Comparison of ENCODE assay signal across 8 mouse cellular contexts in genomic region chr1:185187135-185187785, GRCm38 (mm10). TPM values are rescaled to one million over a fixed set of nuclear protein-coding genes. Genes with fewer than 3 reads are reported as not detected.
DNase-seq lines count a peak whose midpoint lies in the region; ATAC-seq and TF ChIP-seq lines count a peak whose summit lies in the region.

No protein-coding gene starts in this region.

- ATAC-seq in liver, postnatal 0 days: no peak
- ATAC-seq in forebrain, embryonic 14.5 days: peak; percentile 68; the same call in 1 of the 2 replicates

- H3K4me3 ChIP-seq in liver, postnatal 0 days (ENCODE audit: low read depth, low read length): no peak overlapping the region
- no peak overlapping the region for H3K4me3 ChIP-seq in forebrain, embryonic 14.5 days (ENCODE audit: low read depth, low read length)

- TF ChIP-seq EP300 in liver, postnatal 0 days (IDR thresholded peaks at IDR 0.05; ENCODE audit: low read depth): no peak

- DNase-seq in cerebellum, postnatal 14 days: peak; percentile 58 to 60
- DNase-seq in cerebellum, adult 11 months: no peak
- no peak for DNase-seq in liver, postnatal 0 days
- no peak for DNase-seq in liver
- peak; percentile 70 for DNase-seq in forebrain, embryonic 14.5 days (ENCODE audit: low spot score)
- DNase-seq in lung, postnatal 25 days (ENCODE audit: low spot score): peak; percentile 24
- no peak for DNase-seq in spleen, adult 18-20 months
- DNase-seq in yolk sac, embryonic 10.5 days (ENCODE audit: low spot score): no peak

- H3K4me2 ChIP-seq in liver, postnatal 0 days (ENCODE audit: low read depth, low read length): no peak overlapping the region
- no peak overlapping the region for H3K4me2 ChIP-seq in forebrain, embryonic 14.5 days (ENCODE audit: low read length)

- no peaks in the 10 kb centered on the region for H3K9me3 ChIP-seq in liver, postnatal 0 days (ENCODE audit: low read length)
- H3K9me3 ChIP-seq in forebrain, embryonic 14.5 days (replicated peaks; ENCODE audit: control insufficient read depth, low read length): no peaks in the 10 kb centered on the region

- no peaks in the 10 kb centered on the region for H3K27me3 ChIP-seq in liver, postnatal 0 days (ENCODE audit: insufficient read depth, low read length)
- no peaks in the 10 kb centered on the region for H3K27me3 ChIP-seq in forebrain, embryonic 14.5 days (replicated peaks; ENCODE audit: control insufficient read depth, insufficient read depth, low read length)

- no peaks in the 10 kb centered on the region for H3K36me3 ChIP-seq in liver, postnatal 0 days (replicated peaks; ENCODE audit: insufficient read depth, low read length)
- H3K36me3 ChIP-seq in forebrain, embryonic 14.5 days (ENCODE audit: control insufficient read depth, insufficient read depth, low read length): no peaks in the 10 kb centered on the region

- no peaks in the 10 kb centered on the region for H3K4me1 ChIP-seq in liver, postnatal 0 days (ENCODE audit: insufficient read depth)
- no peaks in the 10 kb centered on the region for H3K4me1 ChIP-seq in forebrain, embryonic 14.5 days (ENCODE audit: control insufficient read depth, insufficient read depth, low read length)

- H3K27ac ChIP-seq in liver, postnatal 0 days (ENCODE audit: low read depth): no peak overlapping the region
- H3K27ac ChIP-seq in forebrain, embryonic 14.5 days (ENCODE audit: low read depth, low read length): no peak overlapping the region

- 55% methylated on average over 13 of the region's 13 CpGs for WGBS in liver, postnatal 0 days (ENCODE audit: insufficient replicate concordance)
- WGBS in forebrain, embryonic 14.5 days: 67% methylated on average over 13 of the region's 13 CpGs

- peak; percentile 70 for TF ChIP-seq CTCF in liver, postnatal 0 days (IDR thresholded peaks at IDR 0.05; ENCODE audit: low read depth)

- no peak overlapping the region for H3K9ac ChIP-seq in liver, postnatal 0 days (replicated peaks)
- H3K9ac ChIP-seq in forebrain, embryonic 14.5 days (ENCODE audit: low read length): no peak overlapping the region

RNA-seq across cellular contexts. Expression of gene Rab3gap2, which starts 16.7 kb away (rescaled TPM):
- 6.0 and 7.3 TPM in 2 replicates for polyA plus RNA-seq in liver, postnatal 0 days (2015; fragmentation: Nextera tagmentation; extraction: Ambion mirVana)
- 18.2 and 22.9 TPM in 2 replicates for polyA plus RNA-seq in forebrain, embryonic 14.5 days (2014; fragmentation: Nextera tagmentation; extraction: Ambion mirVana)

Comparison
In these comparisons a context has a peak if more than half of its experiments do, and no peak if none do; other contexts are left out.
1. DNase-seq: peak in cerebellum, postnatal 14 days (2 of 2), forebrain, embryonic 14.5 days (single experiment) and lung, postnatal 25 days (single experiment); none in cerebellum, adult 11 months (single experiment), liver, postnatal 0 days (single experiment), liver (single experiment), spleen, adult 18-20 months (0 of 2) and yolk sac, embryonic 10.5 days (single experiment).